Mouse (Mus musculus) hindbrain, embryonic 12.5 days (tissue): ENCODE results near the gene Pald1. TPM values are rescaled to one million over a fixed set of nuclear protein-coding genes. Genes with fewer than 3 reads are reported as not detected.

Experiments used
- ATAC-seq: fragments of 200-750 bp; cut with Nextera tagmentation; 2 replicates; pipeline ENCODE4 v1.8.0; 2017; ENCODE audit warnings: moderate TSS enrichment; ENCODE audit not compliant: low FRiP score
- H3K27ac ChIP-seq: fragments of 300-500 bp; sonication (generic); 2 replicates; pipeline ENCODE4 v1.5.1; 2016; ENCODE audit warnings: mild to moderate bottlenecking
- H3K27me3 ChIP-seq: fragments of 300-500 bp; sonication (generic); 2 replicates; pipeline ENCODE4 v1.6.1; 2016; ENCODE audit warnings: mild to moderate bottlenecking
- H3K36me3 ChIP-seq: fragments of 300-500 bp; sonication (generic); 2 replicates; pipeline ENCODE4 v1.6.1; 2016; ENCODE audit warnings: mild to moderate bottlenecking
- H3K4me1 ChIP-seq: fragments of 300-500 bp; sonication (generic); 2 replicates; pipeline ENCODE4 v1.6.1; 2016
- H3K4me2 ChIP-seq: fragments of 300-500 bp; sonication (generic); replicated peaks from 2 replicates; pipeline ENCODE4 v1.6.1; 2016; ENCODE audit warnings: mild to moderate bottlenecking
- H3K4me3 ChIP-seq: fragments of 300-500 bp; sonication (generic); 2 replicates; pipeline ENCODE4 v1.5.1; 2016; ENCODE audit warnings: mild to moderate bottlenecking
- H3K9ac ChIP-seq: fragments of 300-500 bp; sonication (generic); 2 replicates; pipeline ENCODE4 v1.6.1; 2016; ENCODE audit warnings: mild to moderate bottlenecking, moderate library complexity
- H3K9me3 ChIP-seq: fragments of 300-500 bp; sonication (generic); replicated peaks from 2 replicates; pipeline ENCODE4 v1.6.1; 2016; ENCODE audit warnings: mild to moderate bottlenecking
- WGBS: fragments of 180-500 bp; shearing (Covaris S2); methylation state at CpG from one replicate; pipeline ENCODE4 v1.1.7; 2016; 5-methylcytosine and 5-hydroxymethylcytosine counted together
- polyA plus RNA-seq: library from polyadenylated mRNA; unstranded; fragments of >200 nt; fragmentation: Nextera tagmentation; extraction: Ambion mirVana; gene quantifications from 2 replicates; pipeline ENCODE4 v1.2.1, GENCODE M21; 2016

Pald1 gene
- polyA plus RNA-seq, 1 experiment from 2014 or later = 39.3 TPM

GRCm38 (mm10) chr10:61290016-61290415 is 93.3 kb downstream of the Pald1 start:
- H3K36me3 ChIP-seq = no peaks in the 10 kb centered on the region

GRCm38 (mm10) chr10:61286246-61286645 is 97.1 kb downstream of the Pald1 start:
- Histone ChIP-seq H3K9me3 (no peaks in the 10 kb centered on the region), H3K4me2 (no peak overlapping the region), H3K4me1 (no peaks in the 10 kb centered on the region), H3K27me3 (no peaks in the 10 kb centered on the region), H3K36me3 (no peaks in the 10 kb centered on the region), H3K4me3 (no peak overlapping the region), H3K27ac (no peak overlapping the region), H3K9ac (no peak overlapping the region)
- WGBS = 66% methylated on average over 7 of the region's 7 CpGs
- no peak for ATAC-seq

More at GRCm38 (mm10) chr10:61290016-61290415, 93.3 kb downstream of the Pald1 start:
- no peaks in the 10 kb centered on the region for H3K9me3 ChIP-seq
- H3K27me3 ChIP-seq = no peaks in the 10 kb centered on the region
- no peaks in the 10 kb centered on the region for H3K4me1 ChIP-seq
- no peak overlapping the region for H3K4me3 ChIP-seq
- no peak overlapping the region for H3K27ac ChIP-seq
- ATAC-seq = no peak
- H3K9ac ChIP-seq = no peak overlapping the region
- H3K4me2 ChIP-seq = no peak overlapping the region
- 85% methylated on average over 2 of the region's 2 CpGs for WGBS

- Histone ChIP-seq H3K9ac (no peak overlapping the region), H3K27me3 (no peaks in the 10 kb centered on the region), H3K36me3 (no peaks in the 10 kb centered on the region), H3K4me1 (no peaks in the 10 kb centered on the region), H3K27ac (no peak overlapping the region), H3K4me2 (no peak overlapping the region), H3K4me3 (no peak overlapping the region), H3K9me3 (no peaks in the 10 kb centered on the region)
- 85% methylated on average over 11 of the region's 11 CpGs for WGBS
- no peak for ATAC-seq
Measured at GRCm38 (mm10) chr10:61285271-61285670, 98.1 kb downstream of the Pald1 start.

GRCm38 (mm10) chr10:61284309-61284708 is 99.0 kb downstream of the Pald1 start:
- H3K9ac ChIP-seq = no peak overlapping the region
- no peaks in the 10 kb centered on the region for H3K9me3 ChIP-seq
- no peak overlapping the region for H3K4me2 ChIP-seq
- no peak for ATAC-seq
- no peaks in the 10 kb centered on the region for H3K36me3 ChIP-seq
- no peak overlapping the region for H3K4me3 ChIP-seq
- no peaks in the 10 kb centered on the region for H3K4me1 ChIP-seq
- 89% methylated on average over 4 of the region's 4 CpGs for WGBS
- H3K27me3 ChIP-seq = no peaks in the 10 kb centered on the region
- H3K27ac ChIP-seq = no peak overlapping the region

GRCm38 (mm10) chr10:61281115-61281514 is 102.2 kb downstream of the Pald1 start:
- Histone ChIP-seq H3K36me3 (no peaks in the 10 kb centered on the region), H3K4me3 (no peak overlapping the region), H3K9me3 (no peaks in the 10 kb centered on the region), H3K27ac (no peak overlapping the region), H3K4me1 (no peaks in the 10 kb centered on the region; the same call in 1 of the 2 replicates), H3K4me2 (no peak overlapping the region), H3K9ac (no peak overlapping the region), H3K27me3 (no peaks in the 10 kb centered on the region)
- no peak for ATAC-seq
- WGBS = 72% methylated on average over 5 of the region's 5 CpGs

- peaks cover 6% of the 10 kb centered on the region; the same call in 1 of the 2 replicates for H3K4me1 ChIP-seq
- 55% methylated on average over 14 of the region's 14 CpGs for WGBS
- ATAC-seq = no peak
- H3K27ac ChIP-seq = no peak overlapping the region
- no peak overlapping the region for H3K4me2 ChIP-seq
- H3K4me3 ChIP-seq = no peak overlapping the region
- H3K36me3 ChIP-seq = no peaks in the 10 kb centered on the region
- no peak overlapping the region for H3K9ac ChIP-seq
- no peaks in the 10 kb centered on the region for H3K9me3 ChIP-seq
- H3K27me3 ChIP-seq = peaks cover 23% of the 10 kb centered on the region
Measured at GRCm38 (mm10) chr10:61277918-61278674, 105.2 kb downstream of the Pald1 start.

- H3K27ac ChIP-seq = no peak overlapping the region
- H3K36me3 ChIP-seq = no peaks in the 10 kb centered on the region
- ATAC-seq = no peak
- H3K4me3 ChIP-seq = no peak overlapping the region
- H3K27me3 ChIP-seq = peaks cover 32% of the 10 kb centered on the region
- no peak overlapping the region for H3K4me2 ChIP-seq
- no peaks in the 10 kb centered on the region for H3K9me3 ChIP-seq
- WGBS = 93% methylated on average over 6 of the region's 6 CpGs
- peaks cover 13% of the 10 kb centered on the region; the same call in 1 of the 2 replicates for H3K4me1 ChIP-seq
- H3K9ac ChIP-seq = no peak overlapping the region
Measured at GRCm38 (mm10) chr10:61277051-61277450, 106.3 kb downstream of the Pald1 start.

- Histone ChIP-seq H3K4me3 (no peak overlapping the region), H3K4me2 (0 out of 2 replicates have a peak overlapping the region, but pooled peaks have one; percentile 17), H3K36me3 (no peaks in the 10 kb centered on the region), H3K9ac (no peak overlapping the region), H3K27me3 (peaks cover 36% of the 10 kb centered on the region), H3K4me1 (peaks cover 13% of the 10 kb centered on the region; the same call in 1 of the 2 replicates), H3K9me3 (no peaks in the 10 kb centered on the region), H3K27ac (no peak overlapping the region)
- no peak for ATAC-seq
- WGBS = 6% methylated on average over 5 of the region's 5 CpGs
Measured at GRCm38 (mm10) chr10:61275669-61276110, 107.6 kb downstream of the Pald1 start.

- Histone ChIP-seq H3K4me1 (peaks cover 13% of the 10 kb centered on the region; the same call in 1 of the 2 replicates), H3K4me2 (no peak overlapping the region), H3K27me3 (peaks cover 36% of the 10 kb centered on the region), H3K9ac (no peak overlapping the region), H3K27ac (no peak overlapping the region), H3K4me3 (no peak overlapping the region), H3K9me3 (no peaks in the 10 kb centered on the region), H3K36me3 (no peaks in the 10 kb centered on the region)
- WGBS = 70% methylated on average over 2 of the region's 2 CpGs
- no peak for ATAC-seq
Measured at GRCm38 (mm10) chr10:61274532-61274931, 108.8 kb downstream of the Pald1 start.

GRCm38 (mm10) chr10:61273844-61274215 is 109.5 kb downstream of the Pald1 start:
- H3K9ac ChIP-seq = no peak overlapping the region
- H3K36me3 ChIP-seq = no peaks in the 10 kb centered on the region
- H3K4me2 ChIP-seq = peak overlapping the region; percentile 99
- H3K4me3 ChIP-seq = peak overlapping the region; percentile 54
- ATAC-seq = peak; percentile 11; the same call in 1 of the 2 replicates
- WGBS = 42% methylated on average over 7 of the region's 7 CpGs
- no peaks in the 10 kb centered on the region for H3K9me3 ChIP-seq
- no peak overlapping the region for H3K27ac ChIP-seq
- peaks cover 36% of the 10 kb centered on the region for H3K27me3 ChIP-seq
- H3K4me1 ChIP-seq = peaks cover 13% of the 10 kb centered on the region; the same call in 1 of the 2 replicates

GRCm38 (mm10) chr10:61273081-61273843 is 110.1 kb downstream of the Pald1 start, which contains the start of gene Adamts14:
Gene Adamts14, minus strand, starts transcription at chr10:61273438.
- ATAC-seq = peak; percentile 78
- Histone ChIP-seq H3K4me3 (peak within 1 kb of the TSS; percentile 54), H3K4me1 (peaks cover 13% of the 10 kb centered on the region; the same call in 1 of the 2 replicates), H3K9ac (peak within 1 kb of the TSS; percentile 69), H3K27ac (no peak within 1 kb of the TSS), H3K27me3 (peaks cover 36% of the 10 kb centered on the region), H3K9me3 (no peaks in the 10 kb centered on the region), H3K36me3 (no peaks in the 10 kb centered on the region), H3K4me2 (peak within 1 kb of the TSS; percentile 99)
- WGBS = under 1% methylated on average over 55 of the region's 75 CpGs

GRCm38 (mm10) chr10:61272631-61273030 is 110.7 kb downstream of the Pald1 start:
- peaks cover 13% of the 10 kb centered on the region; the same call in 1 of the 2 replicates for H3K4me1 ChIP-seq
- H3K36me3 ChIP-seq = no peaks in the 10 kb centered on the region
- 42% methylated on average over 5 of the region's 5 CpGs for WGBS
- H3K27ac ChIP-seq = no peak overlapping the region
- peak overlapping the region; percentile 99 for H3K4me2 ChIP-seq
- no peaks in the 10 kb centered on the region for H3K9me3 ChIP-seq
- H3K27me3 ChIP-seq = peaks cover 36% of the 10 kb centered on the region
- H3K4me3 ChIP-seq = peak overlapping the region; percentile 54
- ATAC-seq = no peak
- H3K9ac ChIP-seq = peak overlapping the region; percentile 69
